Mouse (Mus musculus) gastrocnemius, adult 8-10 months (tissue): ENCODE measurements at regions not wholly inside any gene's neighbourhood (a gene's known extent, or its start where the extent isn't known, plus 50 kb on each side); places are given as distances from the start of the nearest gene placed in this dataset.

Experiments
- DNase-seq, 2 experiments: peaks; one replicate each; pipeline ENCODE4 v3.0.0; 2022; ENCODE audit warnings: low spot score in 2 of 2

DNA sequence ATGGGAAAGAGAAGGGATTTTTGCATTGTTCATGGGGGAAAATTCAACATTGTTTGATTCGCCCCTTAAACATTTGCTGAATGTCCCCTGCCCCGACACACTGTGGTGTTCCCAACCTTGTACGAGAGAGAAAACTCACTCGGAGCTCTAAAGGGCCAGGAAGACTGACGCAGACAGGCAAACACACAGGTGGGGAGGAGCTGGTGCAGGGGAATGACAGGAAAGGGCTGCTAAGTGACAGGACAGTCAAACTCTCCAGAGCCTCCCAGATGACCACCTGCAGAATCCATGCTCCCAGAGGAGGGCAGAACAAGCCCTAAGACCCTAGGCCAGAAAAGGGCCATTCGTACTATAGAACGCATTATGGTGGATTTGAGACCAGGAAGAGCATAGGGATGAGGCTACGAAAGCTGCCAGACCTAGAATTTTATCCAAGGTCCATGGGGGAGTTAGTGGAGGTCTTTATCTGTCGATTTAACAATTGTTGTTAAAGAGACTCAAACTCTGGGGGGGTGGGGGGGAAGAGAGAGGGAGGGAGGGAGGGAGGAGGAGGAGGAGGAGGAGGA lies 94.6 kb upstream of the Pabpc6 start:
- no peak for DNase-seq

DNA sequence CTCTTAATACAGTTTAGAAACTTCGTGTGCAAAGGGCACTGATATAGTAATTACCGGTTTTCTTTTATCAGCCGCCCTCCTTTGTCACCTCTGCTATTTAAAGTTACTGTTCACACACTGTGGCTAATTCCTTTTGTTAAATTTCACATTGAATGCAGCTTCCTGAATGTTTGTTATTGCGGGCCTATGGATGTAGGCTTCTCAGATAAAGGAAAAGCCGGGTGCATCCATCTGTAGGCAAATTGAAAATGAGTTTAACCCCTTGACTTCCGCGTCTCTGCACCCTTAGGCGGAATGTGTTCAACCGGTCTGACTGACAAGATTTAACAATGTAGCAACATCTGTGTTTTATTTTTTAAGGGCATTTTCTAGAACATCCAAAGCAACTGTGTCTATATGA lies 93.6 kb upstream of the Pabpc6 start:
- DNase-seq = no peak

DNA sequence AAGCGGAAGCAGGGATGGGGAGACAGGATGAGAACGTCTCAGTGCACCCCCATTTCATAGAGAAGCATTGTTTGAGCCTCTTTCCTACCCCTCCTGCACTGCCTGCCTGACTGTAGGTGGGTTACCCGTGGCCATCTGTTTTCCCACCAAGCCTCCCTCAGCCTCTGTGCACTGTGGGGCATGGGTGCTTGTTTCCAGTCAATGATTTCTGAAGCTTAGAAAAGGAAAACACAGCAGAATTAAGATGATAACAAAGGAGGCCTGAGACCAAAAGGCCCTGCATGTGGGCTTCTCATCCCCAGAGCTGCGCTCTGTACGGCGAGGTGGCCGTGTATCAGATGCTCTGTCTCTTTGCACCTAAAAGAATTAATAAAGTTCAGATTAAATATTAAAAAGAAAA lies 92.9 kb upstream of the Pabpc6 start:
- no peak for DNase-seq

DNA sequence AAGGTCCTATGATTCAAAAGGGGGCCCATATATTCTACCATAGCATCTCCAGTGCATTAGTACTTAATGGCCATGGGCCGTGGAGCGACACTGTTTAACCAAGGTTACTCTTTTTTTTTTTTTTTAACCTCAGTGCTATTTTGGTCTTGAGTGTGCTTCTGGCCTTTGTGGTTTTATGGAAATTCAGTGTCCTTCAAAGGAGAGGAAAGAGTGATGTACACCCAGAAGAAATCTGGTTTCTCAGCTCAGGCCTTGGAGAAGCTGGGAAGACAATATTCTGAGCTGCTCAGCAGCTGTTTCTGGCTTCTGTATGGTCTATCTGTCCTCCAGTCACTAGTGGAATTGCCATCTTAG lies 91.2 kb upstream of the Pabpc6 start:
- DNase-seq = no peak

DNA sequence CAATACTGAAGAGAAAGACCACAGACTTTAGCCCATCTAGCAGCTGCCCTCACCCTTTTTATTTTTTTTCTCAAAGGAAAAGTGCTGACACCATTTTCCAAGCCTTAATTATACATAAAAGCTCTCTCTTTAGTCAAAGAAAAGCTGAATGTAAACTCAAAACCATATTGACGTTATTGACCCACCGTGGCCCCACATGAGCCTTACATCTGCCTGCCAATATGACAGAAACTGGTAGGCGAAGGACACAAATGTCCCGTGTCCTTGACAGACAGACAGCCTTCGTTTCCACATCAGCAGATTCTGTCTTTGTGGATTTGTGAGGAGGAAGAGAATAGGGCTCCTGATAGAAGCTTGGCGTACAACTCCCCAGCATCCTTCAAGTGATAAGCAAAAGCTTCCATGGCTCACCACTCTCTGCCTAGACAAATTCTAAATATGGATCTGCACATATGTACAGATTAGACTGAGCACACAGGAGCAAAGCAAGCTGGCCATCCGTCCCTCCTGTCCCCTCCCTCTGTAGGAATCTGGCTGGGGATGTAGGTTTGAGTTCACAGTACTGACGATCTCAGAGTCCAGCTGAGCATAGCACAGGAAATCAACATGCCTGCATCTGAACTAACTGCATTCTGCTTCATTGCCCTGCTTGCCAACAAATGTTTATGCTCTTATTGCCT lies 90.6 kb upstream of the Pabpc6 start:
- DNase-seq = no peak

DNA sequence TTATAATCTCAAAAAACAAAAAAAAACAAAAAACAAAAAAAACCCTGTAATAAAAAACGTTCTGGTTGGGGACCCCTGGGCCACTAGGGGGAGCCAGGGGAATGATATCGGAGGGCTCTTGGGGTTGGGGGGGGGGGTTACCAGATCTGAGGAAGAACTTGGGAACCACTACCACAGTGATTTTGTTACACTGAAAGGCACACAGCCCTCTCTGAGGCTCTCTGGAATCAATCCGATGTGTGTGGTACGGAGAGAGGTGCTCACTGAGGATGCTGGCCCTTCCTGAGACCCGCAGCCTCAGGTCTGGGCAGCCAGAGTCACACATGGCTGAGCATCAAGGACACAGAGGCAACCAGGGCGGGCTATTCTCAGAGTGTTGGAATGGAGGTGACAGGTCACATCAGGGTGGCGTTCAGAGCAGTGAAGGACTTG lies 89.9 kb upstream of the Pabpc6 start:
- DNase-seq = no peak

DNA sequence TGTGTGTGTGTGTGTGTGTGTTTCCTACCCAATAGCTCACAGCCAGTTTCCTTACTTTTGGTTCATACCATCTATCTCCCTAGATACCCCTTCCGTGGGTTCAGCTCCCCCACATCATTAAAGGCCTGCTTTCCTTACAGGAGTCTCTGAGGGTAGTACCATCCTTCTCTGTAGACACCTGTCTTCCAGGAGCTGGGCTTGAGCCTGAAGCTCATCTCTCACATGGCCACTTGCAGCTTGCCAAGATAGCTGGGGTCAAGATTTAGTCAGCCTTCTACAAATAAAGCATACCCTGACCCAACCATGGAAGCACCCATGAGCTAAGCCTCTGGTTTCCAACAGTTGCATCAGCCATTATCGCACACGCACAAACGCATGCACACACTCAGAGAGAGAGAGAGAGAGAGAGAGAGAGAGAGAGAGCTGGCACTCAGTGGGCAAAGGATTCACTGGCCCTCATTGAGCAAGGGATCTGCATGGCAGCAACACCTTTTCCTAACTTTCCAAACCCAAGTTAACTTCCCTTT lies 88.3 kb upstream of the Pabpc6 start:
- DNase-seq = no peak

DNA sequence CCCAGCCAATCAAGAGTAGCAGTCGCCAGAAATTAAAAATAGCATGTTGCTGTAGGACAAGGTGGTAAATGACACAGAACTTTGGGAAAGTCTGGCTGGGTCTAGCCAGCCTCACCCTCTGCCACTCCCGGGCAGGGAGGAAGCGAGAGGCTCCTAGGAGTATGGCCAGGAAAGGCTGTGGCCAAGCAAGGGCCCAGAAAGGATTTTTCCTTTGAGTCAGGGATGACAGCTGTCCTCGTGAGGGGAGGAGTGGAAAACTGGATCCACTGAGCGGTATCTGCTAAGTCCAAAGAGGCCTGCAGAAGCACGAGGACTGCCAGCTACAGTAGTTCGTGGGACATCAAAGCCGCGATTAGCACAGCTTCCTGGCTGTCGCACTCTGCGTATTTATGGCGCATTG lies 87.2 kb upstream of the Pabpc6 start:
- peak; percentile 42 to 58 for DNase-seq

DNA sequence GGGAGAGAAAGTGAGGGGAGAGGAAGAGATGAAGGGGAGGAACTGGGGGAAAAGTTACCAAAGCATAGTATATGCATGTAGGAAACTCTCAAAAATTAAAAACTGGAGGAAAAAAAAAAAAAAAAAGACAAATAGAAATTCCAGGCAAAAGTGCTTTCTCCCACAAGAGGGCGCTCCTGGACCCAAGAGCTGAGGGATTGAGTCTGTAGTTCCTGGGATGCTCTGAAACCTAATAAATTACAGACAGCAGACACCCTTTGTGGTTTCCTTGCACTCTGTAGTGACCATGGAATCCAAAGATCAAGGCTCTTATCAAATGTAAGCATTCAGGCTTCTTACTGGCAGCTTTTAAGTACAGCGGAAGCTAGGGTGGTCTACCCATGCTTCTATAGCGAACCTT lies 86.7 kb upstream of the Pabpc6 start:
- peak; percentile 41 to 50 for DNase-seq

DNA sequence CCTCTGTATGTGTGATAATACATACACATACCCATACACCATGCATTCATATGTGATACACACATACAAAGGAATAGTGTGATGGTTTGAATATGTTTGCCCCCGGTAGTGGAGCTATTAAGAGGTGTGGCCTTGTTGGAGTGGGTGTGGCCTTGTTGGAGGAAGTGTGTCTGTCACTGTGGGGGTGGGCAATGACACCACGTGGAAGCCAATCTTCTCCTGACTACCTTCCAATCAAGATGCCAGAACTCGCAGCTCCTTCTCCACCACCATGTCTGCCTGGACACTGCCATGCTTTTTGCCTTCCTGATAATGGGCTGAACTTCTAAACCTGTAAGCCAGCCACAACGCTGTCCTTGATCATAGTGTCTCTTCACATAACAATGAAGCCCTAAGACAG lies 86.1 kb upstream of the Pabpc6 start:
- no peak for DNase-seq

DNA sequence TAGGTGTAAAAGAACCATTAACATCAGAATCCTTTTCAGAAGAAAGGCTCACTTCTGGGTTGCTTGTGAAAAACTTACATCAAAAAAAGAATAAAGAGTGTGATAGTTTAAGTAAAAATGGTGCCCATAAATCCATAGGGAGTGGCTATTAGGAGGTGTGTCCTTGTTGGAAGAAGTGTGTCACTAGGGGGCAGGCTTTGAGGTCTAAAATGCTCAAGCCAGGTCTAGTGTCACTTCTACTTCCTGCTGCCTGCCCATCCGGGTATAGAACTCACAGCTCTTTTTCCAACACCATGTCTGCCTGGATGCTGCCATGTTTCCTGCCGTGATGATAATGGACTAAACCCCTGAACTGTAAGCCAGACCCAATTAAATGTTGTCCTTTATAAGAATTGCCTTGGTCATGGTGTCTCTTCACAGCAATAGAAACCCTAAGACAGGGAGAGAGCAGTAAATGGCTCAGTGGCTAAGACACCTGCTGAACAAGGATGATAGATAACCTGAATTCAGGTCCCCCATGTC lies 85.4 kb upstream of the Pabpc6 start:
- DNase-seq = no peak

DNA sequence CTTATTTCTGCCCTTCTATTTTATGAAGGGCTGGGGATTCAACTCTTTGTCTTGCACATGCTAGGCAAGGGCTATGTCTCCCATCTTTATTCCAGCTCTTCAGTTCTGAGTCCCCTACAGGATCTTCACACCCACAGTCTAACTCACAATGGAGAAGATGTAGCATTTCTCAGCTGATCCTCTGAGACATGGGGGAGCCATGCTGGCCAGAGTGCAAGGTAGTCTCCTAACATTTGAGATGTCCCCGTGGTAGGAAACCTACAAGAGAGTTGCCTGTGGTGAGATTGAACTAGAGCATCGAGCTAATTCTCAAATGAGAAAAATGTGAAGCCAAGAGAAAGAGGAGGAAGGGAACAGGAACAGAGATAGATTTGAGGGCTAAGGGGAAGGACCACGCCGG lies 83.3 kb upstream of the Pabpc6 start:
- no peak for DNase-seq

DNA sequence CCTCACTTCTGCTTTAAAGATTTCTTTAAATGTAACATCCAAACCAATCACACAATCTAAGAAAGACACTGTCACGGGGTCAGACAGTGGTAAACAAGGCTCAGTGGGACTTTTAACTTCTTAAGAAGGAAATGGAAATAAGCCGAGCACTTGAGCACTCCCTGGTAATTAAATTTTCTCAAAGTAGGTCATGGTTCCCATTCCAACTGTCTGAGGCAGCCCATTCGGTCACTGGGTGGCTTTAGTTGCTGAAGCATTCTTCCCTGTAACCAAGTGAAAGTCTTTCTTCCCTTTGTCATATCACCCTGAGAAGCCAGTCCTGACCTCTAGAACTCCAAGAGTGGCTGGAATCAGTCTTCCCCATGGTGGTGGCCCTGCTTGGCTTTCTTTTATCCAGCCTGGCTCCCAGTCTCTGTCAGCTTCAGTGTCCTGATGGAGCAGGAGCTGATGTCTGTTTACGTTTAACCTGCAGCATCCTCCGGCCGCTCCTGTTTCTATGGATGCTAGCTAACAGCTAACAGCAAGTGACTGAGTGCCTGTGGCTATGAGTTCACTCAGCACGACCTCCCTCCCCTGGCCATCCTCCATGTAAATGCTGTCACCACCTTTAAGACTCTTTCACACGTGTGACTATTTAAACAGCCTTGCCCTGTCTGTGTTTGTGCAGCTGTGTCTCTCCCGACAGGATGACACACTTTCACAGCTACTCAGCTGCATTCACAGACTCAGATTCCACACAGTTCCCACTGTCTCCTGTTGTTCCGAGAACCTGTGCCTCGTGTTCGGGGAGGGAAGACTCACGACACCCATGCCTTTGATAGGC lies 82.0 kb upstream of the Pabpc6 start:
- DNase-seq = no peak

DNA sequence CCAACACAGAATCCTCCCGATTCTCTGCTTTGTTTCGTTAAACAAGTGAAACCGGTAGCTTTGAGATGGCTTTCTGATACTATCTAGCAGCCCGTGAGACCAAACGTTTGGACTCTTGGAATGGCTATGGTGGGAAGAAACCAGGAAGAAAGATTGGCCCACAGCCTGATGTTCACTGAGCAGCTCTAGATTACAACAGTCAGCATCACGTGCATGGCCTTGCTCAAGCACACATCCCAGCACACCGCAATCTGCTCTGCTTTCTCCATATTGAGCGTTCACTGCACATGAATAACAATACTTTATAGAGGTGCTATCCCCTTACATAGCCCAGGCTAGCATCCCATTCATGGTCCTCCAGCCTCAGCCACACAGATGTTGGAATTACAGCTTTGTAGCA lies 80.5 kb upstream of the Pabpc6 start:
- no peak for DNase-seq

DNA sequence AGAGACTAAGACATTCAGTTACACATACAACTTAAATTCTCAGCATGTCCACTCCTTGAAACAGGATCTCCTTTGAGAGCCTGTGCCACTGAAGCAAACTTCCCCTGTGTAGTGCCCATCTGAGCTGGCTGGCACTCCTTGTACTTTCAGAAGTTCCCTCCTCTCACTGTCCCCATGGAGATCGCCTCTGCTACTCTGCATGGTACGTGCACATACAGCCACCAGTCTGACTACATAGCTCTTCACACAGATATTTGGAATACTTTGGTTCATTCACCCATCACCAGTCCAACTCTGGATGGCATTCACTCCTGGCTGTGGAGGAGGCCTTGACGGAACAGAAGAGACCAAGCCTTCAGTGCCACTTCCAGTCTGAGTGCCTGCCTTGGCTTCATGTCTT lies 79.8 kb upstream of the Pabpc6 start:
- no peak for DNase-seq

DNA sequence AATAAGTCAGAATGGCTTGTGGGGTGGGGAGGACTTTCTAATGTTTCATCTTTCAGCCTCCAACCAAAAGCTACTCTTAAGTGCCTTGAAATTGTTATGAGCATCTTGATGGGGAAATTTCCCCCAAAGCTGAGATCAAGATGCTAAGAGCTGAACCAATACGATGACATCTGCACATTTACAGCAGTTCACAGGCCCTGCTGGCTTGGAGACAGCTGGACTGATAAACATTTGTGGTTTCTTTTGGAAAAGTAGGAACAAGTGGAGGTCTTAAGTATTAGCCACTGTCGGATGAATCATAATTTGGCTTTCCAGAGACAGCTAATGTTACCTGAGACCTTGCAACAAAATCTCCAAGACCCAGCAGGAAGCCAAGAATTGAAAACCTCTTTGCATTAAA lies 78.4 kb upstream of the Pabpc6 start:
- DNase-seq = no peak

DNA sequence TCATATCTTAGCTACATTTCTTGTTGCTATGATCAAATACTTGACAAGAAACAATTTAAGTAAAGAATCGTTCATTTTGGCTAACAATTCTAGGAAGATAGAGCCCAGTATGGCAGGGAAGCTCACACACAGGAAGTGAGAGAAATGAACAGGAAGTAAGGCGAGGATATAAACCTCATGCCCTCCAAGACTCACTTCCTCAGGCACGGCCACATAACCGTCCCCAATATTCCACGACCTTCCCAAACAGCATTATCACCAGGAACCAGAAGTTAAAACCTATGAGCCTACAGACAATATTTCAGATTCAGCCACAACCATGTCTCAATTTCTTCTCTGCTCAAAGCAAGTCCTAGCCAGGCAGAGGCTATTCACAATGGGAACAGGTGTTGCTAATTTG lies 73.8 kb upstream of the Pabpc6 start:
- no peak for DNase-seq

DNA sequence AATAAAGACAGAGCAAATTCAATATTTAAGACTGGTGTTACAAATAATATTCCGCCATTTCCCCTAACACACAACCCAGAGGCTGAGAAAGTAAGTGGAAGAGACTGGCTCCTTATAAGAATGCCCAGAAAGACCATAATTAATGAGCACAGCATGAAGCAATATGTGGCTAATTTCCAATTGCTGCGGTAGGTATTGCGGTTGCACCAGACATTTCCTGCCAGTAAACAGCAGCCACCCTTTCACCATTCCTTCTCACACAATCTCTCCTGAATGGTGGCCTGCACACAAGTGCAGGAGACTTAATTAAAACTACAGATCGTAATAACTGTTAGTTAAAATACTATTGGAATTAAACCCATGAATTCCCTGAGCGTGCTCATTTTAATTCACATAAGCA lies 71.8 kb upstream of the Pabpc6 start:
- DNase-seq = no peak

DNA sequence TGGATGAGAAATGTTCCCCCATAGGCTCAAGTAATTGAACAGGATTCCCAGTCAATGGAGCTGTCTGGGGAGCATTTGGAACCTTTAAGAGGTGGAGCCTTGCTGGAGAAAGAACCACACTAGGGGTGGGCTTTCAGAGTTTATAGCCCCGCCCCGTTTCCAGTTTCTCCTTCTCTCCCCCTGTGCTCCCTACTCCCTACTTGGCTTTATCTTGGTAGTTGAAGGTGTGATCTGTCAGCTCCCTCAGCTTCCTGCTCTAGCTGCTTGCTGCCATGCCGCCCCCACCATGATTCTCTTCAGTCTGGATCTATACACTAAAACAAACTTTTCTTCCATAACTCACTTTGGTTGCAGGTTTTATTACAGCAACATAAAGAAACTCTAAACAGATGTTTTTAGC lies 59.5 kb upstream of the Pabpc6 start:
- no peak for DNase-seq

DNA sequence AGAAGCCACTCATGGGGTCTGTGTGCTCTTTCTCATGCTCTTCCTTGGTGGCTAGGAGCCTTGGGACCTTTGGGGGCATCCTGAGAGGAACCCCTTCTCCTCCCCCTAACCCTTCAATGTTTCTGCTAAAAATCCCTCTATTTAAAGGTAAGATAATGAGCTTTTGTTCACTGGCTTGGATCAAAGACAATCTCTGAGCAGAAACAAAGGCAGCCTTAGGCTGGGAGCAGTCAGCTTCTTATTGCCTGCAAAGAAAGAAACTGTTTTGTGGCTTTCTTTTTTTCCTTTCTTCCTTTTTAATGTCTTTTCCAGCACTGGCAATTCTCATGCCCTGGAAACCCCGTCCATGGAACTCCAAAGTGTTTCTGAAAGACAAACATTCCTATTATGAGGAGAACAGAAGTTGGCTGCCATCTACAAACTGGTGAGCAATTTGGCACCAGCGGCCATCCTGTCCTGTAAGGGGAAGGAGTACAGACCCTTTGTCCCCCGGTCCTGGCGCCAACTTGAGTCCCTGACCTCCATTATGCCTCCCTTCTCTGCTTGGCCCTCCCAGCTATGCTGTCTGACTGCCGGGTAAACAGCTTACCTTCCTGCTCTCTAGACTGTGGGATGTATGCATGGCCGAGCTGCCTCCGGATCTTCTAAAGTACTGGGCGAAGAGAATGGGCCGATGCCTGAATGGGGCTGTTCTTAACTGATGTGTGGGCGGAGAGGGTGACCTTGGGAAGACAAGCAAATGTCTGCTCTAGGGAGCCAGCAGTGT lies 56.4 kb upstream of the Pabpc6 start:
- no peak for DNase-seq

DNA sequence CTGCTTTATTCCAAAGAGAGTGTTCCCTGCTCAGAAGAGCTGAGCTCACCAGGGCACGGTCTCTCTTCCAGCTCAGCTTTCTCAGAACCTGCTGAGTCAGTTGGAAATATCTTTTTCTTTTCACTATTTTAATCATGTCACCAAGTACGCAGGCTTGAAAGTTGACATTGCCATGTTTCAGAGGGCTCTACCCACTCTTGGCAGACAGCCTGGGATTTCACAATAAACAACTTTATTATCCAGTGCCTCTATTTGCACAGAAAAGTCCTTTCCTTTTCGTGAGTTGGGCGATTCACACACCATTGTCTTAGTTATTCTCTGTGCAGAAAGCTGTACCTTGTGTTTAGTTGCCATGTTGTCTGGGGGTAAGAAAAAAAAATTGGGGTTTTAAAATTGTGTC lies 54.0 kb upstream of the Pabpc6 start:
- no peak for DNase-seq

DNA sequence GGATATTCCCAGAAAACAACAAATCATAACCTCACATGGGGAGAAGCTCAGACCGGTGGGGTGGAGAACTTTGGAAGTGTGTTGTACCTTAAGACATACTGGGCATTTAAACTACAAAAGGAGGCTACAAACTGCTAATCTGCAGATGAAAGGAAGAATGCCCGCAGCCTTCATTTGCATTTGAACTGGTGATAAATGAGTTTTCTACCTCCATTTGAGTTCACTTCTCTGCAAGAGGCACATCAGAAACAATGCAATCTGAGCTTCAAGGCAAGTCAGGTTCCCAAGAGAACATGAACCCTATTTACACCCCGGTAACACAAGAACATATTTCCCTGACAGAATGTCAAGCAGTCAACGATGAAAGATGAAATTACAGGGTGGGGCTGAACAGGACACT lies 53.2 kb upstream of the Pabpc6 start:
- DNase-seq = no peak
